Mouse (Mus musculus) retina, postnatal 1 day (tissue): Measurements from ENCODE around the gene Znrf1.
"Not testable (repeated sequence)": the region's sequence is repeated elsewhere in the genome, so short reads cannot be mapped to it uniquely, and the experiment has no call there.

ENCODE experiments used
- DNase-seq: peaks from one replicate; pipeline ENCODE4 v3.0.0-alpha.2; 2012

Znrf1 gene

DNA sequence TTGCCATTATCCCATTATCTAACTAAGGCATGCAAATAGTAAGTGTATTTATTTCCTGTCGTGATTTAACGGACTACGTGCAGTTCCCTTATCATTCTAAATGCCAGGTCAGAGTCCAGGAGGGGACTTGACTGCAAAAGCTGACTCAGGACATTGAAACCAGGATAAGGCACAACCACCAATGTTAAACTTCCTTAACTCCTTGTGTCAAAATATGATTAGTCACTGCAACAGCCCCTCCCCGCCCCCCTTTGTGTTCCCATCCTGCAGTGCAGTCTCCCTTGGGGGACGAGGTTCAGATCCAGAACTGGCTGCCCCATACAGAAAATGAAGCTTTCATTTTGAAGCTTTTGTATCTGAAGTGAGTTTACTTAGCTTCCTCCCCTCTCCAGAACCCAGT lies 106.6 kb downstream of the Znrf1 start:
- no peak for DNase-seq

DNA sequence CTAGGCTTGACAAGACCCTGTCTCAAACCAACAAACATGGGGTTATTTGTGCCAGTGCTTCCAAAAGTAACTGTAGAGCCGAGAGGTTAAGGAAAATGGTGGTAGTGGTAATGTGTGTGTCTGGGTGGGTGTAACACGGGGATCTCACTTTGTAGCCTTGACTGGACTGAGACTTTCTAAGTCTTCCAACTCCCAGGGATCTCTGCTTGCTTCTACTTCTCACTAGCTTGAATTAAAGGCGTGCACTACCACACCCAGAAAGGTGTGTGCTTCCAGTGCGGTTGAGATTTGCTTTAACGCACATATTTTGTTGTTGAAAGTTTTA lies 107.0 kb downstream of the Znrf1 start:
- DNase-seq: no peak

DNA sequence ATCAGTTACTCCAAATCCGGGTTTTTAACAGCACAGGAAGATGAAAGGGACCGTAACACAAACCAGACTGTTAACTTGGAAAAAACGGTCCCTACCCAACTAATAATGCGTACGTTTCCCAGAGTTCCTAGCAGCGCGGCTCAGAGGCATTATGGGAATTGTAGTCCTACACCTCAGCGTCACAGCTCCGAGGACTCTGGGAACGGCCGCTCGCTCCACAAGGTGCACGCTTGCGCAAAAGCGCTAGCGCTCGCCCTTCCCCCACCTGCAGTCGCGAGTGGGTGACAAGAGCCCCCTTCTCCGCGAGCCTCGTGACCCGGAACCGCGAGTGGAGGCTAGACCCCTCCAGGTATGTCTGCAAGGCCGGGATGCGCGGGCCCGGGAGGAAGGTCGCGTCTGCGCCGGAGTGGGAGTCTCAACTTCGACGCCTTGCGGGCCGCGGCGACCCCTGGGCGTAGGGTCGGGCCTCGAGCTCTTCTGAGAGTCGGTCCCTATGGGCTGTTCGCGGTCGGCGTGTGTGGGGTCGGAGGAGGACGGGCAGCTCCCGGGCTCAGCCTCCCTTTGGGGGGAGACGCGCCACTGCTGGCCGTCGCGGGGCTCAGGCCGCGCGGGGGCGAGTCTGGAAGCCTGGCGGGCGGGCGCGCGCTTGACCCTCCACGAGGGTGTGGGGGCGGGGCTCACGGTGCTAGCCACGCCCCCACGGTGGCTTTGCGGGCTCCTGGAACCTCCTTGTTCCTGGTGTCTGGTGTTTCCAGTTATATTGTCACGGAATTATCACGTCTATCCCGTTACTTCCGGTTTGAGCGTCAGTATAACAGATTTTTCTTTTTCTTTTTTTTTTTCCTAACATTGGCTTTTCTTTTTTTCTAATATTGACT lies 107.6 kb downstream of the Znrf1 start, which contains the start of gene Zfp1:
Gene Zfp1 (plus strand): TSS at position 138 of the 878 bp plus-strand sequence.
- DNase-seq: peak; percentile 96

DNA sequence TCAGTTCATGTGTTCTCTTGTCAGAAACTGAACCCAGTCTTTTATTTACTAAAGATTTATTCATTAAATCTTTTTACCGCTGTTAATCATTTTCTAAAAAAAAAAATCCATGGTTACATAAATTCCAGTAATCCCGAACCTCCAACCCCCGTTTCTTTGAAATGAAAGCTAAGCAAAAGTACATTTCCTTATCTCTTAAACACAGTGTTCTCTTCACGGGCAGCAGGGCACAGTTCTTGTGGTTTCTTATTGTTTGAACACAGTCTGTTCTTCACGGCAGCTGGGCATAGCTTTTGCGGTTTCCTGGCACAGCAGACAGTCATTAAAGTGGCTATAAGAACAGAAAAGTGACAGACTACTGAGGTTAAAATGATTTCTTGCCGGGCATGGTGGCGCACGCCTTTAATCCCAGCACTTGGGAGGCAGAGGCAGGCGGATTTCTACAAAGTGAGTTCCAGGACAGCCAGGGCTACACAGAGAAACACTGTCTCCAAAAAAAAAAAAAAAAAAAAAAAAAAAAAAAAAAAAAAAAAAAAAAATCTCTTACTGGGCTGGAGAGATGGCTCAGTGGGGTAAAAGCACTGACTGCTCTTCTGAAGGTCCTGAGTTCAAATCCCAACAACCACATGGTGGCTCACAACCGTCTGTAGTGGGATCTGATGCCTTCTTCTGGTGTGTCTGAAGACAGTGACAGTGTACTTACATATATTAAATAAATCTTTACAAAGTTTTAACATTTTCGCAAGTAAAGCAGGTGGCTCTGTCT lies 108.6 kb downstream of the Znrf1 start:
- DNase-seq: not testable (repeated sequence)

DNA sequence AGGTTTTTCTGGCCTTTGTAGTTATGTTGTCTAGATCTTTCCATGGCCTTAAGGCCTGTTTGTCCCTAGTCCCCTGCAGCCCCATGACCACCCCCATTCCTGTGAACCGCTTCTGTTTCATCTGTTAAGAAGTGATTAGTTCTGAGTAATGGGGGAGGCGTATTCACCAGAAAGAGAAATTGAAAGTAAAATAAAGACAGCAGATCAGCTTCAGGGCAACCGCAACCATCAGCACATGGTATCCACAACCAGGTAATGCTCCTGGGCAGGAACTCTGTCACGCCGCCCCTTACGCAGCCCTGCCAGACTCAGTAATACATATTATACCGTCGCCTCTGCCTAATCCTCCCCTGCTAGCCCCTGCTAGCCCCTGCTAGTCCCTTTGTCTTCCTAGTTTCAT lies 109.8 kb downstream of the Znrf1 start:
- no peak for DNase-seq

GRCm38 (mm10) chr8:111648834-111649233 lies 112.9 kb downstream of the Znrf1 start:
- DNase-seq: no peak

DNA sequence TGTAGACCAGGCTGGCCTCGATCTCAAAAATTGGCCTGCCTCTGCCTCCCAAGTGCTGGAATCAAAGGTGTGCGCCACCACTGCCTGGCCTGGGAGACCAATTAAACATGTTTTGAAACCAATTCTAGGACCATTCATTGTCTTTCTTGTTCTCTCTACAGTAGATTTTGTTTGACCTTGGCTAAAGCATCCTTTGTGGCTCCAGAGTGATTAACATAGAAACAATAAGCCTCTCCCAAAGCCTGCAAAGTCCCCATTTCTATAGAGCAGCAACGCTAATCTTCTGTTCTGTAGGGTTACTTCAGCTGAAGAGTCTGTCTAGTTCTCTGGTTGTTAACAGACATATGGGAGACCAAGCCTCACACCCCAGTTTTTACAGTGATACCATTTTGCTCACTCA lies 114.8 kb downstream of the Znrf1 start:
- DNase-seq: no peak

DNA sequence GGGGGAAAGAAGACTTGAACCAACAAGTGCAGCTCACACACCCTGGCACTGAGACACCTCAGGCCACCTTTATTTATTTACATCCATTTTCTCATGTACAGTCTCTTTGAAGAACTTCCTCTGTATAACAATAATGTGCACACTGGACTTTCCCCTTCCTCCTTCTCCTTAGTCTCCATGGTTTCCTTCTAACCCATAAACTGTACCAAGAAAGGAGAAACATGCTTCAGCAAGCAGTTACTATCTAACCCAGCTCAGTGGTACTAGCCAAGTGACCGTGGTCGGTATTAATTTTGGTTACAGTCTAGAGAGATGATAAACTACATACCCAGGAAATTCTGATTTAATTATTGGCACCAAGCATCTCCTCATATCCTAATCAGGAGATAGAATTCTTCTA lies 117.6 kb downstream of the Znrf1 start:
- DNase-seq: no peak

DNA sequence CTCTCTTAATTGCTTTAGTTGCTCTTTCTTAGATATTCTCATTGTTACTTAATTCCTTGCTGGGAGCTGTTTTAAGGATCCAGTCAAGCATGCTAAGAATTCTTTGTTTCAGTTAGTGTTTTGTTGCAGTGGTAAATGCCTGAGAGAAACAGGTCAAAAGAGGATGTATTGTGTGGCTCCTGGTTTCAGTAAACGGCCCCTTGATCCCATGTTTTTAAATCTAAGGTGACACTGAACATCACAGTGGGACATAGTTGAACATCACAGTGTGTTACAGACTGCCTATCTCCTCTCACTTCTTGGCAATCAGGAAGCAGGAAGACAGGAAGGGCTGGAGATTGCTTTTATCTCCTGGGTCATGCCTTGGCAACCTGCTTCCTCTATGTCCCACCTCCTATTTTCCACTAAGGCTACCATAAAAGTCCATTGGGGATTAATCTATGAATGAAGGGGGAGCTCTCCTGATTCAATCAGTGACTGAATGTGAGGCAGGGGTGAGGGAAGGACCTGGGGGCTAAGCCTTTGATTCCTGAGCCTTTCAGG lies 121.5 kb downstream of the Znrf1 start:
- DNase-seq: no peak

- no peak for DNase-seq
These were observed 123.0 kb downstream of the Znrf1 start for GRCm38 (mm10) chr8:111658819-111659423.

DNA sequence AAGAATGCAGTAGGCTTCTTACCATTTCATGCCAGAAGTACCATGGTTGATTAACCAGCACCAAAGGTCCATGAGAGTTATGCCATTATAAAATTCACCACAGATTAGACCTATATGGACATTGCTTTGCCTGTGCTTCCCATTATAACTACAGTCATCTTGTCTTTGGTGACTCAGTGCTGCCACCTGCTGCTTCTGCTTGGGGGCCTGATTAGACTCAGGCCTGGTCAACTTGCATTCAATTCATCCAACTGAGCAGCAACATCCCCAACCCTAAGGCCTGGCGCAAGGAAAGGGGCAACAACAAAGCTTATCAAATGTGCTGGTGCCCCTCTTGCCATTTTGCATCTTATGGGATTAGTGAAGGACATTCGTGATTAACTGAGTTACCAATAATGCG lies 126.6 kb downstream of the Znrf1 start:
- DNase-seq: peak; percentile 73

DNA sequence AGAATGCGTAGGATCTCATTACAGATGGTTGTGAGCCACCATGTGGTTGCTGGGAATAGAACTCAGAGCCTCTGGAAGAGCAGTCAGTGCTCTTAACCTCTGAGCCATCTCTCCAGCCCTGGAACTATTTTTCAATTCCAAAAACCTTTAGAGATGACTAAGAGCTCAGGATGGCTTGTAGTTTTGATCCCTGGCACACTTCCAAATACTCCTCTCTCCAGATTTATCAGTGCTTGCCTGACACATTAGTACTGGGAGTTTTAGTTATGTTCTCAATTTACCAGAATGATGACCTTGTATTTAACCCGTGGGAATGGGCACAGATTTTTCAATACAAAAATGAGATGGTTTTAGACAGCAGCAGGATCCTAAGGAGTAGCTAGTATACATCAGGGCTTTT lies 130.9 kb downstream of the Znrf1 start:
- no peak for DNase-seq
